Mouse (Mus musculus): ENCODE data around the gene Sox12. TPM values are rescaled to one million over a fixed set of nuclear protein-coding genes. Genes with fewer than 3 reads are reported as not detected.
A peak's percentile ranks its signal among the peaks of the same experiment; 100 is the strongest.

Sox12 gene
- polyA plus RNA-seq, 1 experiment from 2014 or later: 20.7 TPM

DNA sequence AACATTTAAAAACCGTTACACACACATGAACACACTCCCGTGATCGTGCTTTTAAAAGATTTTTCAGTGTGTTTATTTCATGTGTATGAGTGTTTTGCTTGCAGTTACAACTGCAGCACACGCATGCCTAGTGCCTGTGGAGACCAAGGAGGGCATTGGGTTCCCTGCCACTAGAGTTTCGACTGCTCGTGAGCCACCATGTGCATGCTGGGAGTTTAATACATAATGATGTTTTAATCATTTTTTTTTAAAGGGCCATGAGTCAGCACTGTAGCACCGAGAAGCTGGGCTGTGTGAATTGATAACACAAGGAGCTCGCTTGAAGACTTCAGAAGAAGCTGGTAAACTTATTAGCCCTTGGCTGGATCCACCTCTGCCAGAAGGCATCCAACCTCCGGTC, 24.3 kb downstream of the Sox12 start:
- ATAC-seq (ENCODE audit: low FRiP score) (no peak), DNase-seq (ENCODE audit: low spot score) (no peak)
- Histone ChIP-seq H3K27me3 (ENCODE audit: control insufficient read depth, insufficient read depth, low read length) (0 out of 2 replicates have a peak, but pooled peaks cover 4% of the 10 kb centered on the region), H3K36me3 (ENCODE audit: control insufficient read depth, insufficient read depth, low read length) (no peaks in the 10 kb centered on the region), H3K9ac (ENCODE audit: low read depth, low read length) (no peak overlapping the region), H3K4me3 (ENCODE audit: low read depth, low read length) (no peak overlapping the region), H3K4me1 (replicated peaks; ENCODE audit: control insufficient read depth, insufficient read depth, low read length) (peaks cover 10% of the 10 kb centered on the region; the same call in 1 of the 2 replicates), H3K4me2 (replicated peaks; ENCODE audit: low read depth, low read length) (no peak overlapping the region), H3K27ac (ENCODE audit: low read depth, low read length) (no peak overlapping the region), H3K9me3 (ENCODE audit: control insufficient read depth, low read length) (no peaks in the 10 kb centered on the region)
- 85% methylated on average over 9 of the region's 9 CpGs for WGBS

DNA sequence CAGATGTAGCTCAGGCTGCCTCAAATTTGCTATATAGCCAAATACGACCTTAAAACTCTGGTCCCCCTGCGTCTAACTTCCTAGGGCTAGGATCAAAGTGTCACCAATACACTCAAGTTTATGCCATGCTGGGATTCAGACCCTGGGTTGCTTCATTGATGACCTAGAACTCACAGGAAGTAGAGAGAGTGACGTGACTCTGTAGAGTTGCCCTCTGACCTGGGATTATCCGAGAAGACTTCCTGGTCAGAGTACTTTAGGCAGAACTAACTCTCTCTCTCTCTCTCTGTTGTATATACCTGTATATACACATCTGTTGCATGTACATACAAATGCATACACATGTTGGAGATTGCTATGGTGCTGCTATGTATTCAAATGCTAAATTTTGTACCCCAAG, 25.2 kb downstream of the Sox12 start:
- no peaks in the 10 kb centered on the region for H3K9me3 ChIP-seq (ENCODE audit: control insufficient read depth, low read length)
- H3K27me3 ChIP-seq (ENCODE audit: control insufficient read depth, insufficient read depth, low read length): 0 out of 2 replicates have a peak, but pooled peaks cover 4% of the 10 kb centered on the region
- no peak overlapping the region for H3K9ac ChIP-seq (ENCODE audit: low read depth, low read length)
- 70% methylated on average over 4 of the region's 4 CpGs for WGBS
- ATAC-seq (ENCODE audit: low FRiP score): no peak
- H3K4me1 ChIP-seq (replicated peaks; ENCODE audit: control insufficient read depth, insufficient read depth, low read length): peaks cover 10% of the 10 kb centered on the region; the same call in 1 of the 2 replicates
- no peak for DNase-seq (ENCODE audit: low spot score)
- H3K4me2 ChIP-seq (replicated peaks; ENCODE audit: low read depth, low read length): no peak overlapping the region
- no peaks in the 10 kb centered on the region for H3K36me3 ChIP-seq (ENCODE audit: control insufficient read depth, insufficient read depth, low read length)
- no peak overlapping the region for H3K4me3 ChIP-seq (ENCODE audit: low read depth, low read length)
- H3K27ac ChIP-seq (ENCODE audit: low read depth, low read length): no peak overlapping the region

DNA sequence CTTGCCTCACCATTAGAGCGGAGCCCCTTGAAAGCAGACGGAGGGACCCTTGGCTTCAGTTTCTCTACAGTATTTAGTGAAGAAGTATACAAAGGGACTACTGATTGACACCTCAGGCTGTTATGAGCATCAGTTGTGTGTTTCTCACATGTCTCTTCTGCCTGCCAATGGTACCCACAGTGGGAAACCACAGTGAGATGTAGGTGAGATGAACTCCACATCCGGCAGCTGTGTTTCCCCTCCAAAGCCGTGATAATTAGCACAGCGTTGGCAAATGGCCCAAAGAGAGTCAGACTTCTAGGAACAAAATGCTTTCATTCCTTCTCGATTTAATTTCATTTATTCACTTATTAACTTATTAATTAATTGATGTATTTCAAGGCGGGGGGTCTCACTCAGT, 25.8 kb downstream of the Sox12 start:
- Histone ChIP-seq H3K4me2 (replicated peaks; ENCODE audit: low read depth, low read length) (no peak overlapping the region), H3K9me3 (ENCODE audit: control insufficient read depth, low read length) (no peaks in the 10 kb centered on the region), H3K27me3 (ENCODE audit: control insufficient read depth, insufficient read depth, low read length) (peaks cover 4% of the 10 kb centered on the region; the same call in 1 of the 2 replicates), H3K27ac (ENCODE audit: low read depth, low read length) (no peak overlapping the region), H3K9ac (ENCODE audit: low read depth, low read length) (no peak overlapping the region), H3K36me3 (ENCODE audit: control insufficient read depth, insufficient read depth, low read length) (no peaks in the 10 kb centered on the region), H3K4me3 (ENCODE audit: low read depth, low read length) (no peak overlapping the region), H3K4me1 (replicated peaks; ENCODE audit: control insufficient read depth, insufficient read depth, low read length) (peaks cover 10% of the 10 kb centered on the region; the same call in 1 of the 2 replicates)
- DNase-seq (ENCODE audit: low spot score) (no peak), ATAC-seq (ENCODE audit: low FRiP score) (no peak)
- 88% methylated on average over 7 of the region's 7 CpGs for WGBS

DNA sequence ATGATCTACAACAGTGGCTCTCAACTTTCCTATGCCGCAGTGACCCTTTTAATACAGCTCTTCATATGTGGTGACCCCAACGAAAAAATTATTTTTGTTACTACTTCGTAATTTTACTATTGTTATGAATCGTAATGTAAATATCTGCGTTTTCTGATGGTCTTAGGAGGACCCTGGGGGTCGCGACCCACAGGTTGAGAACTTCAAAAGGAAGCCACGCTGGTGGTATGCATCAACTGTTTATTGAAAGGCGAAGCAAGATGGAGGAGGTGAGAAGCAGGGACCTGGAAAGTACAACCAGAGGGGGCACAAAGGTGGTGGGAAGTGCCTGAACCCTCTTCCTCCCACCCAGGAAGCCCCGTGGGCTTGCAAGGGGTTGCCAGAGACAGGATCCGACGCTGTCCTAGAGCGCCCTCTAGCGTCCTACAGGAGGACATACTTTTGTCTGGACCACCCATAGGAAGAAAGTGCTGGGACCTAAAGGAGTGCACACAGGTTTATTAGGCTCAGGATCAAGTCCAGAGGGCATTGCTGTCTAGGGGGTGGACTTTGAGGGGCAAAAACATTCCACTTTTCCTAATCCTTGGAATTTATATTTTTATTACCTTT, 29.2 kb downstream of the Sox12 start:
- H3K4me3 ChIP-seq (ENCODE audit: low read depth, low read length): no peak overlapping the region
- no peak overlapping the region for H3K27ac ChIP-seq (ENCODE audit: low read depth, low read length)
- 32% methylated on average over 14 of the region's 14 CpGs for WGBS
- no peaks in the 10 kb centered on the region for H3K36me3 ChIP-seq (ENCODE audit: control insufficient read depth, insufficient read depth, low read length)
- H3K9me3 ChIP-seq (ENCODE audit: control insufficient read depth, low read length): no peaks in the 10 kb centered on the region
- H3K9ac ChIP-seq (ENCODE audit: low read depth, low read length): no peak overlapping the region
- ATAC-seq (ENCODE audit: low FRiP score): no peak
- DNase-seq (ENCODE audit: low spot score): peak; percentile 78
- 0 out of 2 replicates have a peak overlapping the region, but pooled peaks have one; percentile 17 for H3K4me2 ChIP-seq (replicated peaks; ENCODE audit: low read depth, low read length)
- peaks cover 2% of the 10 kb centered on the region; the same call in 1 of the 2 replicates for H3K27me3 ChIP-seq (ENCODE audit: control insufficient read depth, insufficient read depth, low read length)
- H3K4me1 ChIP-seq (replicated peaks; ENCODE audit: control insufficient read depth, insufficient read depth, low read length): no peaks in the 10 kb centered on the region

DNA sequence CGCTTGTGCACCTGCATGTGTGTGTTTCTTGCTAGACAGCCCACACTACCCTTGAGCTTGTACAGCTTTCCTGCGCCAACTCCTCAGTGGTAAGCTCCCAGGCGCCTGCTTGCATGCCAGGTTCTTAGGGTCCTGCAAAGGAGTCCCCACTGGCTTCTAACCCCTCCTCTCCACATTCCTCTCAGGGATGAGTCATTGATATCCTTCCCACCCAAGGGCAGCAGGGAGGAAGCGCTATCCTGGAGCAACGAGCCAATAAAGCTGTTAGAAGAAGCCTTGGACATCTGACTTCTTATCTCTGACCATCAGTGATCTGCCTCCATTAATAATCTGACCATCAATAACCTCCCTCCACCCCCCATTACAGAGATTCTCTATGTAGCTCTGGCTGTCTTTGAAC, 29.9 kb downstream of the Sox12 start:
- H3K27me3 ChIP-seq (ENCODE audit: control insufficient read depth, insufficient read depth, low read length): peaks cover 2% of the 10 kb centered on the region; the same call in 1 of the 2 replicates
- no peaks in the 10 kb centered on the region for H3K36me3 ChIP-seq (ENCODE audit: control insufficient read depth, insufficient read depth, low read length)
- H3K9ac ChIP-seq (ENCODE audit: low read depth, low read length): no peak overlapping the region
- no peak overlapping the region for H3K4me3 ChIP-seq (ENCODE audit: low read depth, low read length)
- ATAC-seq (ENCODE audit: low FRiP score) (no peak), DNase-seq (ENCODE audit: low spot score) (no peak)
- H3K9me3 ChIP-seq (ENCODE audit: control insufficient read depth, low read length): no peaks in the 10 kb centered on the region
- H3K4me1 ChIP-seq (replicated peaks; ENCODE audit: control insufficient read depth, insufficient read depth, low read length): no peaks in the 10 kb centered on the region
- whole genome bisulfite sequencing: 90% methylated on average over 5 of the region's 5 CpGs
- no peak overlapping the region for H3K4me2 ChIP-seq (replicated peaks; ENCODE audit: low read depth, low read length)
- no peak overlapping the region for H3K27ac ChIP-seq (ENCODE audit: low read depth, low read length)

DNA sequence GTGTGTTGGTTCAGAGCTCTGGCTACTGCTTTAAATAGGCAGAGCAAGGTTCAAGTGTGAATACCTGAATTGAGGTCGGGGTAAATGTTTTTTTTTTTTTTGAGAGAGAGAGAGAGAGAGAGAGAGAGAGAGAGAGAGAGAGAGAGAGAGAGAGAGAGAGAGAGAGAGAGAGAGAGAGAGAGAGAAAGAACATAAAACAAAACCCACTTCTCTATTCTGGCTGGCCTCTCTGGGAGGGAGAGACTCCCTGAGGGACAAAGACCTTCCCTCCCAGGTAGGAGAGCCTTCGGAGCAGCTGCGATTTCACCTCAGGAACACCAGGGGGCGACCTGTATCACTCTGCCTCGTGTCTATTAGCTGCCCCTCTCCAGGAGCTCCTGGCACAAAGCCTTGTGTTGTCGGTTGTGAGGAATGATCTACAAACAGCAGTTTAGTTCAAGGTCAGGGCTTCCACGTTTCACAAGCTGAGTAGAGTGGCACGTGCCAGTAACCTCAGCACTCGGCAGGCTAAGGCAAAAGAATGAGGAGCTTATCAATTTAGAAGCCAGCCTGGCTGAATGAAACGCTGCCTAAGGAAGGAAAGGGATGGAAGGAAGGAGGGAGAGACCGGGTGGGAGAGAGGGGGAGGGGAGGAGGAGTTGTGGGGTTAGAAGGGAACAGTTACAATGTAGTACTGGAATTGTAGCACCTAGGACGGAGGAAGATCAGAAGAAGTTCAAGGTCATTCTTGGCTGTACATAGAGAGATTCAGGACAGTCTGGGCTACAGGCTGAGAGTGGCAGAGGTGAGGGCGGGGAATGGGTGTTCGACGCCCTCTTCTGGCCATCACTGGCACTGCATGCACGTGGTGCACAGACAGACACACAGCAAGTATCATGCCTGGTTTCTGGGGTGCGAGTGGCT, 34.4 kb downstream of the Sox12 start:
- Histone ChIP-seq H3K4me3 (ENCODE audit: low read depth, low read length) (no peak overlapping the region), H3K4me2 (replicated peaks; ENCODE audit: low read depth, low read length) (no peak overlapping the region), H3K27me3 (ENCODE audit: control insufficient read depth, insufficient read depth, low read length) (no peaks in the 10 kb centered on the region; the same call in 1 of the 2 replicates), H3K4me1 (replicated peaks; ENCODE audit: control insufficient read depth, insufficient read depth, low read length) (no peaks in the 10 kb centered on the region), H3K27ac (ENCODE audit: low read depth, low read length) (no peak overlapping the region), H3K9me3 (ENCODE audit: control insufficient read depth, low read length) (no peaks in the 10 kb centered on the region), H3K36me3 (ENCODE audit: control insufficient read depth, insufficient read depth, low read length) (no peaks in the 10 kb centered on the region), H3K9ac (ENCODE audit: low read depth, low read length) (no peak overlapping the region)
- ATAC-seq (ENCODE audit: low FRiP score) (peak; percentile 73), DNase-seq (ENCODE audit: low spot score) (peak; percentile 85)
- 14% methylated on average over 17 of the region's 17 CpGs for WGBS

DNA sequence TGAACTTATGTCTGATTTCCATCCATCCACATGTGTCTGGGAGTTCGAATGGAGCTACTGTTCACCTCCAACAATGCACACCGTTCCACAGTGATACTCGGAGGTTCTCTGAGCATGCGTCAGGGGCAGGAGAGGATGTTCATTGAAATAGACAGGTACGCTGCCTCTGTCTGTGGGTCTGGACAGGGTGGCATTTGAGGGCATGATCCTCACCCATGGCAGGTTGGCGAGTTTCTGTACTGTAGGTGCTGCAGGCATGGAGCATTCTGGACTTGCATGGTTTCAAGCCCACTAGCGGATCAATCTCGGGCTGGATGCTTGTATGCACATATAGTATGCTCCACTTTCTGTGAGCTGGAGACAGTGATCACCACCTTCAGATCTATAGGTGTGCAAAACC, 36.7 kb downstream of the Sox12 start:
- H3K9ac ChIP-seq (ENCODE audit: low read depth, low read length): no peak overlapping the region
- no peaks in the 10 kb centered on the region for H3K4me1 ChIP-seq (replicated peaks; ENCODE audit: control insufficient read depth, insufficient read depth, low read length)
- H3K36me3 ChIP-seq (ENCODE audit: control insufficient read depth, insufficient read depth, low read length): no peaks in the 10 kb centered on the region
- H3K27me3 ChIP-seq (ENCODE audit: control insufficient read depth, insufficient read depth, low read length): no peaks in the 10 kb centered on the region
- DNase-seq (ENCODE audit: low spot score) (no peak), ATAC-seq (ENCODE audit: low FRiP score) (no peak)
- WGBS: 89% methylated on average over 8 of the region's 8 CpGs
- no peak overlapping the region for H3K27ac ChIP-seq (ENCODE audit: low read depth, low read length)
- no peak overlapping the region for H3K4me3 ChIP-seq (ENCODE audit: low read depth, low read length)
- no peak overlapping the region for H3K4me2 ChIP-seq (replicated peaks; ENCODE audit: low read depth, low read length)
- no peaks in the 10 kb centered on the region for H3K9me3 ChIP-seq (ENCODE audit: control insufficient read depth, low read length)

DNA sequence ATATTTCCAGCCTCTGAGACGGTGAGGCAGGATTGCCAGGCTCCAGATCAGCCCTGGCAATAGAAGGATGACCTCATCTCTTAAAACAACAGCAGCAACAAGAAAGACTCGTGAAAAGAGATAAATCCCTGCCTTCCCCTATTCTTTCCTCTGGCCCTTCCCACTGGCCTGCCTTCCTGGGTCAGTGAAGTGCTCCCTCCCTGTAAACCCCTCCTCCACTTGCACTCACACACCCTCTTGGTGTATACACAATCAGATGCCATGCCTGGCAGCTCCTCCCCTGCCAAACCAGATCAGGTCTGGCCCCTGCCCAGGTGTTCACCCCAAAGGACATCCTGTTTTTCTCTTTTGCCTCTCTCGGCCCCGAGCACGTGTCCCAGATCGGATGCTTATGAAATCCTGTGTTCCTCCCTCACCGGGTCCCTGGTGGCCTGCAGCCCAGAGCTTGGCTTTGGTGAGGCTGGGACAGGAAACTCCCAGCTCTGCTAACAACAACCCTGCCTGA, 37.5 kb downstream of the Sox12 start:
- Histone ChIP-seq H3K9ac (ENCODE audit: low read depth, low read length) (no peak overlapping the region), H3K9me3 (ENCODE audit: control insufficient read depth, low read length) (no peaks in the 10 kb centered on the region), H3K4me2 (replicated peaks; ENCODE audit: low read depth, low read length) (no peak overlapping the region), H3K27ac (ENCODE audit: low read depth, low read length) (no peak overlapping the region), H3K36me3 (ENCODE audit: control insufficient read depth, insufficient read depth, low read length) (no peaks in the 10 kb centered on the region), H3K4me1 (replicated peaks; ENCODE audit: control insufficient read depth, insufficient read depth, low read length) (no peaks in the 10 kb centered on the region), H3K27me3 (ENCODE audit: control insufficient read depth, insufficient read depth, low read length) (no peaks in the 10 kb centered on the region), H3K4me3 (ENCODE audit: low read depth, low read length) (no peak overlapping the region)
- WGBS: 69% methylated on average over 7 of the region's 7 CpGs
- ATAC-seq (ENCODE audit: low FRiP score) (no peak), DNase-seq (ENCODE audit: low spot score) (no peak)
